Mouse (Mus musculus) heart, postnatal 0 days (tissue): ENCODE data around the gene Gm3618.
"Not testable (repeated sequence)": the region's sequence is repeated elsewhere in the genome, so short reads cannot be mapped to it uniquely, and the experiment has no call there.

Source experiments
- CTCF ChIP-seq: IDR thresholded peaks from 2 replicates; pipeline ENCODE4 v1.5.1; 2016; ENCODE audit warnings: antibody characterized with exemption, control low read depth, low read depth
- EP300 ChIP-seq: IDR thresholded peaks from 2 replicates; pipeline ENCODE4 v1.6.1; 2016; ENCODE audit warnings: antibody characterized with exemption, low read depth

DNA sequence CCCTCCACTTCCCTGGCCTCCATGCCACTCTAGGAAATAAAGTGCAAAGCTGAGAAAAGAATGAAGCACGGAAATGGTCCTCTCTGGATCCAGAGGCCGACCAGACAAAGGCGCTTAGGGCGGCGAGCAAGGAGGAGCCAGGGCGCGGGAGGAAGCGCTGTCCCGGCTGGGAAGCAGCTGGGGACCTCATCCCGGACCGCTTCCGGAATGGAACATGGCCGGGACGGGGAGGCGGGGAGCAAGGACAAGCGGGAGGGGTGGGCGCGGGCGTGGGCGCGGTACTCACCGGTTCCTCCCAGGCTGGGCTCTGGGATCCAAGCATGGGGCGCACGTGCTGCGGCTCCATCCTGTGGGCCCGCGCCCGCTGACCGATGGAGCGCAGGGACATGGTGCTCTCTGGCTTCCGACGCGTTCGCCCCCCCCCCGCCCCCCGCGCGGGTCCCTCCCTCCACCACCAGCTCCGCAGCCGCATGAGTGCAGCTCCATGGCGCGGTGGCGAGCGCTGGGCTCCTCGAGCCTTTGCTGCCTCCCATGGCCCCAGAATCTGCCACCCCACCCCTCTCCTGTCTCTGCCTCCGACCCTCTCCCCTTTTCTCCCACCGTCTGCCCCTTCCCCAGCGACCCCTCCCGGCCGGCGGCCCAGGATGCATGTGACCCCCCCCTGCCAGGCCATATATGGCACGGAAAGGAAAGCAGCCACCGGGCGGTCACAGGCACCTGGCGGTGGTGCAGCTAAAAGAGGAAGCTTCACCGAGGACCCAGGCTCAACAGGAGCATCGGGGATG lies 56.4 kb downstream of the Gm3618 start, which contains the start of gene Gm3411:
- not testable (repeated sequence) for TF ChIP-seq CTCF, EP300
